Mouse (Mus musculus) splenic B cell, adult 2 months (primary cell): ENCODE results near the gene Ndrg4.
"Not testable (repeated sequence)": the region's sequence is repeated elsewhere in the genome, so short reads cannot be mapped to it uniquely, and the experiment has no call there.

Experiments
- DNase-seq: peaks from one replicate; pipeline ENCODE4 v3.0.0-alpha.2; 2011; ENCODE audit warnings: low read depth, low spot score
- H3K27me3 ChIP-seq: 2 replicates; pipeline ENCODE4 v1.6.1; 2012; ENCODE audit warnings: mild to moderate bottlenecking, low read length, moderate library complexity, mixed read lengths; ENCODE audit not compliant: control insufficient read depth, poor library complexity, insufficient read depth, severe bottlenecking
- H3K36me3 ChIP-seq: 2 replicates; pipeline ENCODE4 v1.6.1; 2012; ENCODE audit warnings: mild to moderate bottlenecking, low read length, moderate library complexity, mixed read lengths; ENCODE audit not compliant: control insufficient read depth, poor library complexity, insufficient read depth, severe bottlenecking

Gene Ndrg4

GRCm38 (mm10) chr8:95665813-95666452 is 10.8 kb upstream of the Ndrg4 start:
- DNase-seq, H3K36me3 ChIP-seq, H3K27me3 ChIP-seq: not testable (repeated sequence)

- Histone ChIP-seq H3K36me3 (no peaks in the 10 kb centered on the region), H3K27me3 (no peaks in the 10 kb centered on the region)
- DNase-seq = no peak
Observed at GRCm38 (mm10) chr8:95668163-95668958, 8.4 kb upstream of the Ndrg4 start.

GRCm38 (mm10) chr8:95669967-95670366 is 6.8 kb upstream of the Ndrg4 start:
- Histone ChIP-seq H3K36me3 (no peaks in the 10 kb centered on the region), H3K27me3 (no peaks in the 10 kb centered on the region)
- no peak for DNase-seq

- no peak for DNase-seq
- H3K36me3 ChIP-seq = no peaks in the 10 kb centered on the region
- H3K27me3 ChIP-seq = no peaks in the 10 kb centered on the region
Observed at GRCm38 (mm10) chr8:95671861-95672260, 4.9 kb upstream of the Ndrg4 start.

- DNase-seq = no peak
- H3K27me3 ChIP-seq = no peaks in the 10 kb centered on the region
- no peaks in the 10 kb centered on the region for H3K36me3 ChIP-seq
Observed at GRCm38 (mm10) chr8:95672811-95673210, 4.0 kb upstream of the Ndrg4 start.

- H3K36me3 ChIP-seq = no peaks in the 10 kb centered on the region
- H3K27me3 ChIP-seq = peaks cover 2% of the 10 kb centered on the region; the same call in 1 of the 2 replicates
- no peak for DNase-seq
Observed at GRCm38 (mm10) chr8:95677591-95678023, 827 bp downstream of the Ndrg4 start.

- peak; percentile 46 for DNase-seq
- Histone ChIP-seq H3K36me3 (no peaks in the 10 kb centered on the region), H3K27me3 (peaks cover 2% of the 10 kb centered on the region; the same call in 1 of the 2 replicates)
Observed at GRCm38 (mm10) chr8:95678024-95678611, 1.3 kb downstream of the Ndrg4 start.

- H3K27me3 ChIP-seq = no peaks in the 10 kb centered on the region
- no peaks in the 10 kb centered on the region for H3K36me3 ChIP-seq
- no peak for DNase-seq
Observed at GRCm38 (mm10) chr8:95688073-95688672, 11.4 kb downstream of the Ndrg4 start.

GRCm38 (mm10) chr8:95690929-95691541 is 14.3 kb downstream of the Ndrg4 start:
- Histone ChIP-seq H3K27me3 (no peaks in the 10 kb centered on the region), H3K36me3 (no peaks in the 10 kb centered on the region)
- no peak for DNase-seq

GRCm38 (mm10) chr8:95694631-95695030 is 17.9 kb downstream of the Ndrg4 start:
- no peaks in the 10 kb centered on the region for H3K36me3 ChIP-seq
- no peaks in the 10 kb centered on the region for H3K27me3 ChIP-seq
- no peak for DNase-seq

GRCm38 (mm10) chr8:95696661-95697060 is 19.9 kb downstream of the Ndrg4 start:
- H3K36me3 ChIP-seq = no peaks in the 10 kb centered on the region
- no peak for DNase-seq
- no peaks in the 10 kb centered on the region for H3K27me3 ChIP-seq

- Histone ChIP-seq H3K27me3 (no peaks in the 10 kb centered on the region), H3K36me3 (no peaks in the 10 kb centered on the region)
- peak; percentile 82 for DNase-seq
Observed at GRCm38 (mm10) chr8:95697128-95697527, 20.3 kb downstream of the Ndrg4 start.

GRCm38 (mm10) chr8:95698179-95698578 is 21.4 kb downstream of the Ndrg4 start:
- no peaks in the 10 kb centered on the region for H3K36me3 ChIP-seq
- DNase-seq = no peak

GRCm38 (mm10) chr8:95700282-95700681 is 23.5 kb downstream of the Ndrg4 start:
- Histone ChIP-seq H3K36me3 (no peaks in the 10 kb centered on the region), H3K27me3 (no peaks in the 10 kb centered on the region)
- no peak for DNase-seq

More at GRCm38 (mm10) chr8:95698179-95698578, 21.4 kb downstream of the Ndrg4 start:
- H3K27me3 ChIP-seq = no peaks in the 10 kb centered on the region
